Mouse (Mus musculus) midbrain, embryonic 14.5 days (tissue): ENCODE data around the gene Ippk. TPM values are rescaled to one million over a fixed set of nuclear protein-coding genes. Genes with fewer than 3 reads are reported as not detected.
A peak's percentile ranks its signal among the peaks of the same experiment; 100 is the strongest.

Experiments used
- ATAC-seq: fragments of 200-750 bp; cut with Nextera tagmentation; 2 replicates; pipeline ENCODE4 v1.8.0; 2017; ENCODE audit warnings: moderate number of reproducible peaks, moderate library complexity; ENCODE audit not compliant: low FRiP score, low TSS enrichment
- DNase-seq: peaks from one replicate; pipeline ENCODE4 v3.0.0-alpha.2; 2015
- H3K27ac ChIP-seq: fragments of 300-500 bp; sonication (generic); replicated peaks from 2 replicates; pipeline ENCODE4 v1.5.1; 2014; ENCODE audit warnings: mild to moderate bottlenecking, low read depth, low read length, moderate library complexity
- H3K27me3 ChIP-seq: fragments of 300-500 bp; sonication (generic); 2 replicates; pipeline ENCODE4 v1.6.1; 2014; ENCODE audit warnings: low read length, control low read depth, mixed read lengths; ENCODE audit not compliant: control insufficient read depth, insufficient read depth
- H3K36me3 ChIP-seq: fragments of 300-500 bp; sonication (generic); 2 replicates; pipeline ENCODE4 v1.6.1; 2014; ENCODE audit warnings: low read length, control low read depth; ENCODE audit not compliant: control insufficient read depth, insufficient read depth
- H3K4me1 ChIP-seq: fragments of 300-500 bp; sonication (generic); 2 replicates; pipeline ENCODE4 v1.6.1; 2014; ENCODE audit warnings: mild to moderate bottlenecking, antibody characterized with exemption, low read length, control low read depth; ENCODE audit not compliant: control insufficient read depth, insufficient read depth
- H3K4me2 ChIP-seq: fragments of 300-500 bp; sonication (generic); 2 replicates; pipeline ENCODE4 v1.6.1; 2014; ENCODE audit warnings: mild to moderate bottlenecking, low read length, moderate library complexity
- H3K4me3 ChIP-seq: fragments of 300-500 bp; sonication (generic); replicated peaks from 2 replicates; pipeline ENCODE4 v1.5.1; 2014; ENCODE audit warnings: low read depth, low read length
- H3K9ac ChIP-seq: fragments of 300-500 bp; sonication (generic); replicated peaks from 2 replicates; pipeline ENCODE4 v1.6.1; 2014; ENCODE audit warnings: mild to moderate bottlenecking, low read length, moderate library complexity
- H3K9me3 ChIP-seq: fragments of 300-500 bp; sonication (generic); 2 replicates; pipeline ENCODE4 v1.6.1; 2016; ENCODE audit warnings: low read length, control low read depth, mixed read lengths; ENCODE audit not compliant: control insufficient read depth
- WGBS: fragments of 180-500 bp; shearing (Covaris S2); extraction: QIAGEN DNeasy Blood & Tissue Kit; methylation state at CpG from one replicate; pipeline ENCODE4 v1.1.7; 2014; 5-methylcytosine and 5-hydroxymethylcytosine counted together
- polyA plus RNA-seq: library from polyadenylated mRNA; unstranded; fragments of >200 nt; fragmentation: Nextera tagmentation; extraction: Ambion mirVana; gene quantifications from 2 replicates; pipeline ENCODE4 v1.2.1, GENCODE M21; 2014

The Ippk gene
- 11.3 and 15.7 TPM in 2 replicates for polyA plus RNA-seq

DNA sequence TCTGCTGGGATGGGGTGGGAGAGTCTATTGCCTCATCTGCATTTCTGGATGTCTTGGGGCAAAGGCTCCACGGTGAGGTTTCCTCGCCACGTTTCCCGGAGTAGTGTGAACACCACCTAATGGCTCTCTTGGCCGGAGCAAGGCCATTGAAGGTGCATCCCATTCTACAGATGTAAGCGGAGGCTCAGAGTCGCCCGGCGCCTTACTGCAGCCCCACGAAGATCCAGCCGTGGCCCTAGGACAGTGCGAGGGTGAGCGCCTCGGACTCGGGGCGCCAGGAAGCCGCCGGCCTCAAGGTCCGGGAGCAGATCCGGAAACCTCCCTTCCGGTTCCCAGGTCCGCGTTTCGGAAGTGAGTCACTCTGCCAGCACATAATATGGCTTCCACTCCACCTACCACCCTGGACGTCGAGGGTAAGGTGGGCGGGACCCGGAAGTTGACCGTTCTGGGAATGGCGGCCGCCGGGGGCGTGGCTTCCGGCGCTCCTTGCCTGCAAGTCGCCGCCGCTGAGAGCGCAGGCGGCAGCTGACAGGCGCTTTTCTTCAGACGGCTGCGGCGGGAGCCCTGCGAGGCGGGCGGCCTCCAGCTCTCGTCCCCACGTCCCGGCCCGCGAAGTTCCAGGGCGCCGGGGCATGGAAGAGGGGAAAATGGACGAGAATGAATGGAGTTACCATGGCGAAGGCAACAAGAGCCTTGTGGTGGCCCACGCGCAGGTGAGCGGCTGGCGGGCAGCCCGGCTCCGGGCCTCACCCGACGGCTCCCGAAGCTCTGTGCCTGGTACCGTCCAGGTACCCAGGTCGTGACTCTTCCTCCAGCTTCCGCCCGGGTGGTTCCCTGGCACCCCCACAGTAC, at the start of gene Ippk:
Ippk (plus strand) TSS at position 496 of the 852 bp plus-strand sequence.
- Histone ChIP-seq H3K36me3 (no peaks in the 10 kb centered on the region), H3K4me3 (peak within 1 kb of the TSS; percentile 81), H3K27me3 (no peaks in the 10 kb centered on the region), H3K9me3 (no peaks in the 10 kb centered on the region), H3K27ac (peak within 1 kb of the TSS; percentile 85), H3K4me1 (peaks cover 24% of the 10 kb centered on the region), H3K9ac (peak within 1 kb of the TSS; percentile 83), H3K4me2 (peak within 1 kb of the TSS; percentile 97)
- peak; percentile 99 for DNase-seq
- ATAC-seq = peak; percentile 98
- WGBS = under 1% methylated on average over 67 of the region's 69 CpGs

DNA sequence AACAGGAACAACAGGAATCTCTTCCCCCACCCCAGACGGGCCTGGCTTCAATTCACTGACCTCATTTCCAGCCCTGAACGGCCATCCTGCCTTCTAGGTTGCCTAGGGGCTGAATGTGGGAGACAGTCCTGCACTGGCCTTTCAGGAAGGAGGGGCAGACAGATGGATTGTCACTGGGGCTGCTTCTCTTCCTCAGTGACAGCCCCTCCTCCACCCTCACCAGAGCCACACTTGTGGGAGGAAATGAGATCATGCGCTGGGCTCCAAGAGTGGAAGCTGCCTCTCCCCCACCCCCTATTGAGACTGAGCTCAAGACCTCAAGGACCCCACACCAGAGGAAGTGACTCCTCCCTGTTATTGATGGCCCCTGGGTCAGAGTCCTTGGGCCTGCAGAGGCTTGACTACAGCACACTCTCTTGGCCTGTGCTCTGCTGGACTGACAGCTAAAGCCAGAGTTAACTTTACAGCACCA, 49.6 kb upstream of the Ippk start:
- WGBS = 75% methylated on average over 3 of the region's 3 CpGs
- Histone ChIP-seq H3K4me1 (0 out of 2 replicates have a peak, but pooled peaks cover 8% of the 10 kb centered on the region), H3K36me3 (peaks cover 48% of the 10 kb centered on the region), H3K9me3 (no peaks in the 10 kb centered on the region), H3K4me3 (no peak overlapping the region), H3K4me2 (no peak overlapping the region), H3K27ac (no peak overlapping the region), H3K27me3 (no peaks in the 10 kb centered on the region), H3K9ac (no peak overlapping the region)
- no peak for ATAC-seq
- DNase-seq = peak; percentile 14

DNA sequence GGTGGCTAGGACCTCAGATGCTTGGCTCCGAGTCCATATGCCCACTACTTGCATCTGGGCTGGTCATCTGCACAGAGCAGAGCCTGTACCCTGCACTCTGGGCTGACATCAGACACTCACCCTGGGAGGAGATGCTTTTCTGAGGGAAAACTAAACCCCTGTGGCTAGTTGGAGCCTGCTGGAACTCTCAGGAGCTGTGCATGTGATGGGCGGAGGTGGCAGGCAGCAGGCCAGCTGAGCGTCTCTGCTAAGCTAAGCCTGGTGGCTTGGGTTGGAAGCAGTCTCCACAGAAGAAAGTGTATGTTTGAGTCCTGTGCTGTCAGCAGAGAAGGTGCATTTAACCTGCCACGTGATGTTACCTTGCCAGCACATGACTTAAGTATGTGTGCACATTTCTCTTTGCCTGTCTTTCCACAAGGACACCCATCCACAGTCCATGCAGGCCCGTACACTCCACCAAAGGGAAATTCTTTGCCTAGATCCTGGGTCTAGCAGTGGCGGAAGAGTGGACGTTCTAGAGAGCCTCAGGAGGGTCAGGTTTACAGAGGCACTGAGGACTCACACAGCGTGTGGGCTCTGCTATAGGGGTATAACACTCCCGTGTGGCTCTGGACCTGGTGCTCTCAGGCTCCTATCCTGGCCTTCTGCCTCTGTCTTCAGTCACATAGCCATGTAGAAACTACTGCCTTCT, 48.5 kb upstream of the Ippk start:
- H3K9me3 ChIP-seq = no peaks in the 10 kb centered on the region
- H3K4me1 ChIP-seq = no peaks in the 10 kb centered on the region
- ATAC-seq (no peak), DNase-seq (no peak)
- WGBS = 89% methylated on average over 9 of the region's 9 CpGs
- H3K27me3 ChIP-seq = no peaks in the 10 kb centered on the region
- H3K4me3 ChIP-seq = no peak overlapping the region
- H3K36me3 ChIP-seq = peaks cover 58% of the 10 kb centered on the region
- no peak overlapping the region for H3K27ac ChIP-seq
- no peak overlapping the region for H3K9ac ChIP-seq
- H3K4me2 ChIP-seq = no peak overlapping the region

DNA sequence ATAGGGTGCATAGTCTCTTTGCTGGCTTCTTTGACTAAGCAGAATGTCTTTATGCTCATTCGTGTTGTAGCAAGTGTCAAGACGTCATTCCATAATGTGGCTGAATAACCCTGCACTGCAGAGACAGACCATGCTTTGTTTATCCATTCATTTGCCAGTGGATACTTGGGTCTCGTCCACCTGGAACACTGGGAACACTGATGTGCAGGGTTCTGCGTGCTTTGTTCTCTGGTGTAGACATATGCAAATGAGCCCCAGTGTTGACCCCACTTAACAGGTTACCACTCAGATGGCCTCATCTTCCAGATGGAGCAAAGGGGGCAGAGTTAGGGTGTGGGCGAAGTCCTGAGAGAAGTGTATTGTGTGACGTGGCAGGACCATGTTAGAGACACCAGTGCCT, 46.7 kb upstream of the Ippk start:
- WGBS = 76% methylated on average over 6 of the region's 6 CpGs
- H3K27me3 ChIP-seq = no peaks in the 10 kb centered on the region
- H3K4me1 ChIP-seq = no peaks in the 10 kb centered on the region
- H3K27ac ChIP-seq = no peak overlapping the region
- DNase-seq = no peak
- H3K9ac ChIP-seq = no peak overlapping the region
- no peak overlapping the region for H3K4me3 ChIP-seq
- no peaks in the 10 kb centered on the region for H3K9me3 ChIP-seq
- H3K36me3 ChIP-seq = peaks cover 72% of the 10 kb centered on the region
- ATAC-seq = no peak
- no peak overlapping the region for H3K4me2 ChIP-seq

DNA sequence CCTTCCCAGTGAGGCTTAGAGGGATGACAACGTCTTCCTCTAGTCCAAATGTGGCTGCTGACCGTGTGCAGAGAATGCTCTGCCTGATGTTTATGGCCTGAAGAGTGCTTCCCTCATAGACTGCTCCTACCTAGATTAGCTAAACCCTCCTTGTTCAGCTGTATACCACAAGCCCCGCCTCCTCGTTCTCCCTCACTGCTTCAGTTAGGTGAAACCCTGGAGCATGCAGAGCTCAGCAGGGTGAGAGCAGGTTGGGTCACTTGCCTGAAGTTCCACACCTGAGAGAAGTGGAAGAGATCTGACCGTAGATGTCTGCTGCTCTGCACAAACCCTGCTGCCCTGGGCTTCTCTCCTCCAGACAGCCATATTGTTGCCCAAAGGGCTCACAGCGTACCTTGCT, 46.3 kb upstream of the Ippk start:
- Histone ChIP-seq H3K9me3 (no peaks in the 10 kb centered on the region), H3K27me3 (no peaks in the 10 kb centered on the region), H3K4me1 (no peaks in the 10 kb centered on the region), H3K27ac (no peak overlapping the region), H3K36me3 (peaks cover 72% of the 10 kb centered on the region), H3K4me3 (no peak overlapping the region), H3K4me2 (no peak overlapping the region), H3K9ac (no peak overlapping the region)
- WGBS = 83% methylated on average over 6 of the region's 6 CpGs
- no peak for DNase-seq
- no peak for ATAC-seq

DNA sequence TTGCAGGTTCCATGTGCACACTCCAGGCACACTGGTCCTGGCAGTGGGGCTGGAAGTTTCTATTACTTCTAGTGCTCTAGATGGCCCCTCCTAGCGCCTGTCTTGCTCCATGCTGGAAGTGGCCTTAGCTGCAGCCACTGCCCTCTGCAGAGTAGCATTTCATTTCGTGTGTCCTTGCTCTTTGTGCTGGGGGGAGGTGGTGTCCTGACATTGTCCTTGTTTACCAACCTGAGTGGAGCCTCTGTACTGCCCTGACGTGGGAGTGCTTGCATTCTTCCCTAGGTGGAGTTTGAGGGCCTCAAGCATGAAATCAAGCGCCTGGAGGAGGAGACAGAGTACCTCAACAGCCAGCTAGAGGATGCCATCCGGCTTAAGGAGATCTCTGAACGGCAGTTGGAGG, 43.4 kb upstream of the Ippk start:
- Histone ChIP-seq H3K27ac (no peak overlapping the region), H3K9ac (no peak overlapping the region), H3K4me3 (no peak overlapping the region), H3K36me3 (peaks cover 79% of the 10 kb centered on the region), H3K27me3 (no peaks in the 10 kb centered on the region), H3K4me1 (no peaks in the 10 kb centered on the region), H3K9me3 (no peaks in the 10 kb centered on the region), H3K4me2 (no peak overlapping the region)
- DNase-seq = no peak
- no peak for ATAC-seq
- 82% methylated on average over 6 of the region's 6 CpGs for WGBS

DNA sequence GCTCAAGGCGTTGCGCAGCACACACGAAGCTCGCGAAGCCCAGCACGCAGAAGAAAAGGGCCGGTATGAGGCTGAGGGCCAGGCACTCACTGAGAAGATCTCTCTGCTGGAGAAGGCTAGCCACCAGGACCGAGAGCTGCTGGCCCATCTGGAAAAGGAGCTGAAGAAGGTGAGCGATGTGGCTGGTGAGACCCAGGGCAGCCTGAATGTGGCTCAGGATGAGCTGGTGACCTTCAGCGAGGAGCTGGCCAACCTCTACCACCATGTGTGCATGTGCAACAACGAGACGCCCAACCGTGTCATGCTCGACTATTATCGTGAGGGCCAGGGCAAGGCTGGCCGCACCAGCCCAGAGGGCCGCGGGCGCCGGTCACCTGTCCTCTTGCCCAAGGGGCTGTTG, 41.7 kb upstream of the Ippk start:
- ATAC-seq = no peak
- no peak overlapping the region for H3K27ac ChIP-seq
- no peak for DNase-seq

DNA sequence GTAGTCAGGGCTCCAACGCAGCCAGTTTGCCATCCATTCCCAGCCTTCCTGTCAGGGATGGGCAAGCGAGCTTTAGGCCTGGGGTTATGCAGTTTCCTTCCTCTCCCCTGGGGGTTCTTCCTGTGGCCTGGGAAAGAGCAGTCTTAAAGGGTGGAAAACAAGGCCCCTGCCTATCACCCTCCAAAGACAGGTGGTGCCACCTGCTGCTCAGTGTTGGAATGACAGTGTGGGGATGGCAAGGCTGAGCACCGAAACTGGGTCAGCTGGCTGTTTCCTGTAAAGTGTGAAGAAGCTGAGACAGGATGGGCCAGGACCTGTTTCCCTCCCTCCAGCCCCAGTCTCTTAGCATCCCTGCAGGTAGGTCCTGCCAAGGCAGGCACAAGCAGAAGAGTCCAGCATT, 39.8 kb upstream of the Ippk start:
- H3K9me3 ChIP-seq = no peaks in the 10 kb centered on the region
- H3K4me1 ChIP-seq = no peaks in the 10 kb centered on the region
- H3K27me3 ChIP-seq = no peaks in the 10 kb centered on the region
- 20% methylated on average over 3 of the region's 3 CpGs for WGBS
- peak; percentile 86 for DNase-seq
- no peak overlapping the region for H3K4me2 ChIP-seq
- peaks cover 96% of the 10 kb centered on the region for H3K36me3 ChIP-seq
- H3K9ac ChIP-seq = no peak overlapping the region
- H3K4me3 ChIP-seq = no peak overlapping the region
- no peak overlapping the region for H3K27ac ChIP-seq
- no peak; the same call in 1 of the 2 replicates for ATAC-seq

More for the DNA sequence above, 41.7 kb upstream of the Ippk start:
- no peak overlapping the region for H3K4me2 ChIP-seq
- no peak overlapping the region for H3K9ac ChIP-seq
- no peaks in the 10 kb centered on the region for H3K9me3 ChIP-seq
- no peaks in the 10 kb centered on the region for H3K27me3 ChIP-seq
- H3K4me3 ChIP-seq = no peak overlapping the region
- WGBS = 96% methylated on average over 20 of the region's 20 CpGs
- H3K4me1 ChIP-seq = no peaks in the 10 kb centered on the region
- peaks cover 95% of the 10 kb centered on the region for H3K36me3 ChIP-seq
